Mouse (Mus musculus) neural tube, embryonic 11.5 days (tissue): ENCODE results near the gene Sult2b1. TPM values are rescaled to one million over a fixed set of nuclear protein-coding genes. Genes with fewer than 3 reads are reported as not detected.

Experiments used
- ATAC-seq: fragments of 200-750 bp; cut with Nextera tagmentation; 2 replicates; pipeline ENCODE4 v1.8.0; 2017; ENCODE audit warnings: moderate number of reproducible peaks, mild to moderate bottlenecking, moderate TSS enrichment, moderate library complexity; ENCODE audit not compliant: insufficient read depth, low FRiP score, low TSS enrichment
- DNase-seq: peaks from one replicate; pipeline ENCODE4 v3.0.0-alpha.2; 2015; ENCODE audit warnings: low spot score
- H3K27ac ChIP-seq: fragments of 300-500 bp; sonication (generic); 2 replicates; pipeline ENCODE4 v1.5.1; 2014; ENCODE audit warnings: low read depth, mild to moderate bottlenecking, low read length
- H3K27me3 ChIP-seq: fragments of 300-500 bp; sonication (generic); 2 replicates; pipeline ENCODE4 v1.6.1; 2014; ENCODE audit warnings: mild to moderate bottlenecking, low read length, mixed read lengths; ENCODE audit not compliant: control insufficient read depth, insufficient read depth
- H3K36me3 ChIP-seq: fragments of 300-500 bp; sonication (generic); 2 replicates; pipeline ENCODE4 v1.6.1; 2014; ENCODE audit warnings: mild to moderate bottlenecking, low read length, moderate library complexity, mixed read lengths; ENCODE audit not compliant: control insufficient read depth, insufficient read depth
- H3K4me1 ChIP-seq: fragments of 300-500 bp; sonication (generic); 2 replicates; pipeline ENCODE4 v1.6.1; 2014; ENCODE audit warnings: low read length, mixed read lengths; ENCODE audit not compliant: control insufficient read depth, insufficient read depth
- H3K4me2 ChIP-seq: fragments of 300-500 bp; sonication (generic); 2 replicates; pipeline ENCODE4 v1.6.1; 2014; ENCODE audit warnings: low read depth, mild to moderate bottlenecking, moderate library complexity
- H3K4me3 ChIP-seq: fragments of 300-500 bp; sonication (generic); 2 replicates; pipeline ENCODE4 v1.5.1; 2014; ENCODE audit warnings: low read depth, low read length
- H3K9ac ChIP-seq: fragments of 300-500 bp; sonication (generic); 2 replicates; pipeline ENCODE4 v1.6.1; 2014; ENCODE audit warnings: mild to moderate bottlenecking, low read length
- H3K9me3 ChIP-seq: fragments of 300-500 bp; sonication (generic); 2 replicates; pipeline ENCODE4 v1.6.1; 2016; ENCODE audit warnings: low read length; ENCODE audit not compliant: control insufficient read depth
- WGBS: fragments of 180-500 bp; shearing (Covaris S2); extraction: QIAGEN DNeasy Blood & Tissue Kit; methylation state at CpG from one replicate; pipeline ENCODE4 v1.1.7; 2014; 5-methylcytosine and 5-hydroxymethylcytosine counted together
- polyA plus RNA-seq: library from polyadenylated mRNA; unstranded; fragments of >200 nt; fragmentation: Nextera tagmentation; extraction: Ambion mirVana; gene quantifications from 2 replicates; pipeline ENCODE4 v1.2.1, GENCODE M21; 2014

Gene Sult2b1
- polyA plus RNA-seq, 1 experiment from 2014 or later = 1.1 TPM

DNA sequence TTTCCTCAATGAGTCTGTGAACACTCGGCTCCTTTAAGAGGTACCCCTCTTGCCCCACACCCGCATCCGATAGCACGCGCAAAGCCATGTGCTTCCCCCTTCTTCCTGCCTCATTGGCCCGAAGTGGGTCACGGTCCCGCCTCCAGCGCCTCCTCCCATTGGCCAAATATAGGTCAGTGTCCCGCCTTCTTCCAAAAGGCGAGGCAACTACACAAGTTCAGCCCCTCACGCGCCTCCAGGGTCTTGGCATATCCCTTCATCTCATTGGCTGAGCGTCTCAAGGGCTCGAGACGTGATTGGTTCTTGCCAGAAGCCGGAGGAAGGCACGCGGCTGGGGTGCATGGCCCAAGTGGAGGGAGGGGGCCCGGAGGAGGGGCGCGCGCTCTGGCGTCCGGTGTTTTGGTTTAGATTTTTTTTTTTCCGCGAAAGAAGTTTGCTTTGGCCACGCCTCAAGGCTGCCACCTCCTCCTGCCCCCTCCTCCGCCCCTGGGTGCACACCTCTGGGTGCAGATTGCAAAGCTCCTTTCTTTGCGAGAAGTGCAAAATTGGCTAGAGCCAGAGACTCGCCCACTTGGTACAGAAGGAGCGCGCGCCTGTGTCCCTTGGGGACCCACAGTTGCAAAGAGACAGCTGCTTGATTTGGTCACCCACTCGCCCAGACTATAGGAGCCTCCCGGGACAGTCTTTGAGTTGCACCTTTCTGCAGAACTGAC, 79.6 kb downstream of the Sult2b1 start, which contains the start of gene Dbp:
Gene Dbp, plus strand, starts transcription at position 359 of the 713 bp plus-strand sequence.
- peaks cover 58% of the 10 kb centered on the region for H3K4me1 ChIP-seq
- WGBS = under 1% methylated on average over 36 of the region's 36 CpGs
- DNase-seq (peak; percentile 99), ATAC-seq (peak; percentile 83)
- peaks cover 6% of the 10 kb centered on the region for H3K27me3 ChIP-seq
- no peaks in the 10 kb centered on the region for H3K9me3 ChIP-seq
- peak within 1 kb of the TSS; percentile 70 for H3K27ac ChIP-seq
- peak within 1 kb of the TSS; percentile 46 for H3K9ac ChIP-seq
- peak within 1 kb of the TSS; percentile 98 for H3K4me2 ChIP-seq
- peak within 1 kb of the TSS; percentile 52 for H3K4me3 ChIP-seq
- H3K36me3 ChIP-seq = no peaks in the 10 kb centered on the region

DNA sequence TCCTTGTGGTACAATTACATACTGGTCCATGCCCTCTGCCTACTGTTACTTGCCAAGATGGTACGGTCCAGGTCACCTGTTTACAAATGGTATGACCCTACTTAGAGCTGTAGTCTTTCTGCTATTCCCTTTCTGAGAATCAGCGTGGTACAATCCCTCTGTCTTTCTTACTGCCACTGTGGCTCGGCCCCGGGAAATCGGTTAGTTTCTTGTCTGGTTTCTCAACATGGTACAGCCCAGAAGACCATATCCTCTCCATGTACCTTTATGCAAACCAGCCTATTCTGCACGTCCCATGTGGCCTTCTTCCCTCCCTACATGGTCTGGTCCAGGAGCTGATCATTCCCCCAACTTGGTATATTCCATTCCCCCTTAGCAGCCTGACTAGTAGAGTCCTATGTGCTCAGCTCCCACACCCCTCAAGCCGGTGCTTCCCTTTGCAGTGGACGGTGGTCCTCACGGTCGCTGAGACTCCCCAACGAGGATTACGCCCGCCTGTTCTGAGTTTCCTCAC, 80.4 kb downstream of the Sult2b1 start:
- 2% methylated on average over 13 of the region's 13 CpGs for WGBS

GRCm38 (mm10) chr7:45703521-45704033, 80.9 kb downstream of the Sult2b1 start:
- 44% methylated on average over 12 of the region's 12 CpGs for WGBS
- Histone ChIP-seq H3K27ac (peak overlapping the region; percentile 70), H3K4me2 (peak overlapping the region; percentile 98), H3K9me3 (no peaks in the 10 kb centered on the region), H3K4me3 (peak overlapping the region; percentile 28), H3K36me3 (no peaks in the 10 kb centered on the region), H3K4me1 (peaks cover 46% of the 10 kb centered on the region), H3K9ac (peak overlapping the region; percentile 46), H3K27me3 (peaks cover 15% of the 10 kb centered on the region)
- DNase-seq (no peak), ATAC-seq (no peak)

More for the DNA sequence above, 80.4 kb downstream of the Sult2b1 start:
- H3K4me2 ChIP-seq = peak overlapping the region; percentile 98
- H3K4me3 ChIP-seq = peak overlapping the region; percentile 28
- H3K27me3 ChIP-seq = peaks cover 13% of the 10 kb centered on the region
- DNase-seq (peak; percentile 79), ATAC-seq (peak; percentile 42)
- no peaks in the 10 kb centered on the region for H3K36me3 ChIP-seq
- H3K27ac ChIP-seq = peak overlapping the region; percentile 70
- H3K4me1 ChIP-seq = peaks cover 51% of the 10 kb centered on the region
- peak overlapping the region; percentile 46 for H3K9ac ChIP-seq
- no peaks in the 10 kb centered on the region for H3K9me3 ChIP-seq

DNA sequence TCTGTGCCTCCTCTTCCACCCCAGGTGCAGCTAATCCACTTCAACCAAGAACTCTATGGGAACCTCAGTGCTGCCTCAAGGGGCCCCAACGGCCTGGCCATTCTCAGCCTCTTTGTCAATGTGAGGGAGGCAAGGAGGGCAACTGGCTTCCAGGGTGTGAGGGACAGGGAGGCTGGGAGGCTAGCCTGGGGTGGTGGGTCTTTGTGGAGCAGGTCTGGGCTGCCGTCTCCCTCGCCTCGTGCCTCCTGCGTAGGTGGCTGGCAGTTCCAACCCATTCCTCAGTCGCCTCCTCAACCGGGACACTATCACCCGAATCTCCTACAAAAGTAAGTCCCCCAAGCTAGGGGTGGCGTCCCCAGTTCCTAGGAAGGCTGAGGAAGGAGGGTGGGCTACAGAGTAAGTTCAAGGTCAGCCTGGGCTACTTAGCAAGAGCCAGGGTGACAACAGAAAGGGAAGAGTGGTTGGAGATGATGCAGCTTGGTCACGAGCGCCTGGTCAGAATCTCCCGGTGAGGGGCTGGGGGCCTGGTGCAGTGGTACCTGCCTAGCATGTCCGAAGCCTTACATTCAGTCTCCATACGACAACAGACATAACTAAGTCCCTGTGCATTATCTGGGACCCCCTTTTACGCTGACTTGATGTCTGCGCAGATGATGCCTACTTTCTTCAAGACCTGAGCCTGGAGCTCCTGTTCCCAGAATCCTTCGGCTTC, 81.5 kb downstream of the Sult2b1 start:
- Histone ChIP-seq H3K9ac (no peak overlapping the region; the same call in 1 of the 2 replicates), H3K27me3 (peaks cover 17% of the 10 kb centered on the region), H3K4me1 (peaks cover 40% of the 10 kb centered on the region), H3K4me3 (no peak overlapping the region), H3K4me2 (peak overlapping the region; percentile 98; the same call in 1 of the 2 replicates), H3K9me3 (no peaks in the 10 kb centered on the region), H3K36me3 (no peaks in the 10 kb centered on the region), H3K27ac (no peak overlapping the region)
- DNase-seq (no peak), ATAC-seq (no peak)
- 87% methylated on average over 17 of the region's 17 CpGs for WGBS

GRCm38 (mm10) chr7:45702316-45702715, 82.2 kb downstream of the Sult2b1 start:
- Histone ChIP-seq H3K4me2 (no peak overlapping the region), H3K27me3 (peaks cover 17% of the 10 kb centered on the region), H3K9me3 (no peaks in the 10 kb centered on the region), H3K27ac (no peak overlapping the region), H3K36me3 (no peaks in the 10 kb centered on the region), H3K4me3 (no peak overlapping the region), H3K9ac (no peak overlapping the region), H3K4me1 (peaks cover 33% of the 10 kb centered on the region)
- no peak for ATAC-seq
- WGBS = 90% methylated on average over 11 of the region's 11 CpGs
- no peak for DNase-seq

GRCm38 (mm10) chr7:45701607-45702006, 82.9 kb downstream of the Sult2b1 start:
- Histone ChIP-seq H3K4me3 (no peak overlapping the region), H3K9ac (no peak overlapping the region)

DNA sequence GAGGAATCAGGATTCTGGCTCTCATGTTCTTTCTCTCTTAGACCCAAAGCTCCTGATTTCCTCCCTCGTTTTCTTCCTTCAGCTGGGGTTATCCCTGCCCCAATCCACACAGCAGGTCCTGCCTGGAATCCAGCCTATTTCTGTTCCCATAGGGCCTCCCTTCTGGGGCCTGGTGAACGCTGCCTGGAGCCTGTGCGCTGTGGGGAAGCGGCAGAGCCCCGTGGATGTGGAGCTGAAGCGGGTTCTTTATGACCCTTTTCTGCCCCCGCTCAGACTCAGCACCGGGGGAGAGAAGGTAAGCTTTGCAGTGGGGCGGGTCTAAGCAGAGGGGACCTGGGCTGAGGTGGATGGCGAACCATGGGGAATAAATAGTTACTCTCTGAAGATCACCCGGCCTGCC, 83.4 kb downstream of the Sult2b1 start:
- peaks cover 17% of the 10 kb centered on the region for H3K27me3 ChIP-seq
- peak overlapping the region; percentile 41 for H3K9ac ChIP-seq
- 28% methylated on average over 11 of the region's 11 CpGs for WGBS
- no peaks in the 10 kb centered on the region for H3K9me3 ChIP-seq
- ATAC-seq (no peak), DNase-seq (no peak)
- H3K4me1 ChIP-seq = peaks cover 23% of the 10 kb centered on the region
- no peaks in the 10 kb centered on the region for H3K36me3 ChIP-seq
- H3K27ac ChIP-seq = peak overlapping the region; percentile 56; the same call in 1 of the 2 replicates
- peak overlapping the region; percentile 39 for H3K4me3 ChIP-seq
- peak overlapping the region; percentile 79 for H3K4me2 ChIP-seq

More at GRCm38 (mm10) chr7:45701607-45702006, 82.9 kb downstream of the Sult2b1 start:
- ATAC-seq (no peak), DNase-seq (no peak)
- Histone ChIP-seq H3K27me3 (peaks cover 17% of the 10 kb centered on the region), H3K4me1 (peaks cover 28% of the 10 kb centered on the region), H3K9me3 (no peaks in the 10 kb centered on the region), H3K27ac (no peak overlapping the region), H3K36me3 (no peaks in the 10 kb centered on the region), H3K4me2 (no peak overlapping the region; the same call in 1 of the 2 replicates)
- WGBS = 87% methylated on average over 11 of the region's 11 CpGs

GRCm38 (mm10) chr7:45700301-45701015, 84.0 kb downstream of the Sult2b1 start:
- ATAC-seq = 0 out of 2 replicates have a peak, but pooled peaks have one; percentile 3
- H3K27ac ChIP-seq = no peak overlapping the region

More at GRCm38 (mm10) chr7:45700301-45701015, 84.0 kb downstream of the Sult2b1 start:
- peak overlapping the region; percentile 39 for H3K4me3 ChIP-seq
- no peaks in the 10 kb centered on the region for H3K9me3 ChIP-seq
- WGBS = 1% methylated on average over 20 of the region's 20 CpGs
- H3K4me1 ChIP-seq = peaks cover 17% of the 10 kb centered on the region
- no peaks in the 10 kb centered on the region for H3K36me3 ChIP-seq
- peak; percentile 81 for DNase-seq
- H3K27me3 ChIP-seq = peaks cover 17% of the 10 kb centered on the region
- peak overlapping the region; percentile 66 for H3K9ac ChIP-seq
- H3K4me2 ChIP-seq = peak overlapping the region; percentile 79
